Mouse (Mus musculus): ENCODE data around the gene Mtmr12.
A peak's percentile ranks its signal among the peaks of the same experiment; 100 is the strongest.
"Not testable (repeated sequence)": the region's sequence is repeated elsewhere in the genome, so short reads cannot be mapped to it uniquely, and the experiment has no call there.

Mtmr12 gene

GRCm38 (mm10) chr15:12204319-12205159, at the start of gene Mtmr12:
Mtmr12 (plus strand) TSS chr15:12205028.
- DNase-seq (ENCODE audit: low read depth, low spot score): peak; percentile 99

GRCm38 (mm10) chr15:12178126-12178525, 26.7 kb upstream of the Mtmr12 start:
- peak; percentile 17 for DNase-seq (ENCODE audit: low read depth, low spot score)

- not testable (repeated sequence) for DNase-seq (ENCODE audit: low read depth, low spot score)
These were observed 23.5 kb upstream of the Mtmr12 start for GRCm38 (mm10) chr15:12181181-12181805.

- no peak for DNase-seq (ENCODE audit: low read depth, low spot score)
These were observed 10.7 kb upstream of the Mtmr12 start for GRCm38 (mm10) chr15:12193880-12194816.

- DNase-seq (ENCODE audit: low read depth, low spot score): no peak
These were observed 9.8 kb upstream of the Mtmr12 start for GRCm38 (mm10) chr15:12194817-12195735.

- no peak for DNase-seq (ENCODE audit: low read depth, low spot score)
These were observed 8.9 kb upstream of the Mtmr12 start for GRCm38 (mm10) chr15:12195966-12196365.

GRCm38 (mm10) chr15:12196410-12197191, 8.2 kb upstream of the Mtmr12 start:
- DNase-seq (ENCODE audit: low read depth, low spot score): peak; percentile 85

GRCm38 (mm10) chr15:12197361-12197760, 7.5 kb upstream of the Mtmr12 start:
- DNase-seq (ENCODE audit: low read depth, low spot score): no peak

GRCm38 (mm10) chr15:12200021-12200420, 4.8 kb upstream of the Mtmr12 start:
- no peak for DNase-seq (ENCODE audit: low read depth, low spot score)

GRCm38 (mm10) chr15:12201856-12202255, 3.0 kb upstream of the Mtmr12 start:
- no peak for DNase-seq (ENCODE audit: low read depth, low spot score)

- DNase-seq (ENCODE audit: low read depth, low spot score): no peak
These were observed 2.4 kb upstream of the Mtmr12 start for GRCm38 (mm10) chr15:12202456-12202855.

- not testable (repeated sequence) for DNase-seq (ENCODE audit: low read depth, low spot score)
These were observed 1.8 kb upstream of the Mtmr12 start for GRCm38 (mm10) chr15:12203008-12203407.

- no peak for DNase-seq (ENCODE audit: low read depth, low spot score)
These were observed 1.1 kb upstream of the Mtmr12 start for GRCm38 (mm10) chr15:12203512-12204318.

- DNase-seq (ENCODE audit: low read depth, low spot score): no peak
These were observed 503 bp downstream of the Mtmr12 start for GRCm38 (mm10) chr15:12205160-12205901.

GRCm38 (mm10) chr15:12205902-12206645, 1.2 kb downstream of the Mtmr12 start:
- DNase-seq (ENCODE audit: low read depth, low spot score): no peak

GRCm38 (mm10) chr15:12206646-12207222, 1.9 kb downstream of the Mtmr12 start:
- no peak for DNase-seq (ENCODE audit: low read depth, low spot score)

- DNase-seq (ENCODE audit: low read depth, low spot score): no peak
These were observed 2.8 kb downstream of the Mtmr12 start for GRCm38 (mm10) chr15:12207556-12208090.
